Mouse (Mus musculus) inflammation-experienced regulatory T-cells (primary cell): ENCODE results near the gene Tymp. TPM values are rescaled to one million over a fixed set of nuclear protein-coding genes. Genes with fewer than 3 reads are reported as not detected.

Experiments used
- polyA plus RNA-seq, 2 experiments: library from polyadenylated mRNA; unstranded; fragments of 100-300 nt; shearing (Covaris generic); gene quantifications; one replicate each; pipeline ENCODE4 v1.2.1; 2017

Gene Tymp
- 1 to 10 TPM; 1.5 to 1.8 TPM for polyA plus RNA-seq

DNA sequence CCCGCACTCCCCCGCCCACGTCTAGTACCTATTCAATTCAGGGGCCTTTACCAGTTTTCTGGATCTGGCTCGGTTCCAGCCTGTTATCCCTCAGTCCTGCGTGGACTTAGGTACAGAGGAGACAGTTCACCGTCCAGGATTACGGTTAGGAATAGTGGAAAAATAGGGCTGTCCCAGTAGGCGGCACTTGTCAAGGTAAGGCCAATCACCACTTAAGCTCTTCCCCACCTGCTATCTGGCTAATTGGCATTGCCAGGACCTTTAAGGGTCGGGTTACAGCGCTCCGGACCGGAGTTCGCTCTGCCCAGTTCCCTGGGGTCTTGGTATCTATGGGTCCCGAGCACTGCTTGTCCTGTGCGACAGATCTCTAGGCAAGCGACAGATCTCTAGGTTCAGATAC lies at the start of gene Tymp:
Tymp (minus strand) TSS at position 83 of the 400 bp plus-strand sequence.

DNA sequence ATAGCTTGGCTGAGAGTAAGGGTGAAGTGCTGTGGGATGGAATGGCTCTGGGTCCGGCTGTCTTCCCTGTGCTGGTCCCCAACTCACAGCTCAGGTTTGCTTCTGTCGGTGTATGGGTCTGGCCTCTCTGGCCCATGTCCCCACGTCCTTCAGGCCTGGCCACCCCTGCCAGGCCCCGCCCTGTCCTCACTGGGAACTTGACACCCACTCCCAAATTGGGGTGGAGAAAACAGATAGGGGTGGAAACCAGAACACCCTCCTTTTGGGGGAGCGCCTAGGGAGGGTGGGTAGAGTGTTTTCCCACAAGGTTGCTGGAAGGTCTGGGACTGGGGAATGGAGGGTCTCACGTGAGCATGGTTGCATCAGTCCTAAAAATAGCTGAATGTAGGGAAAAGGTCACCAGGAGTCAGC lies 48.9 kb upstream of the Tymp start, which contains the start of gene Cpt1b:
Cpt1b (minus strand) TSS at position 153 of the 411 bp plus-strand sequence.

DNA sequence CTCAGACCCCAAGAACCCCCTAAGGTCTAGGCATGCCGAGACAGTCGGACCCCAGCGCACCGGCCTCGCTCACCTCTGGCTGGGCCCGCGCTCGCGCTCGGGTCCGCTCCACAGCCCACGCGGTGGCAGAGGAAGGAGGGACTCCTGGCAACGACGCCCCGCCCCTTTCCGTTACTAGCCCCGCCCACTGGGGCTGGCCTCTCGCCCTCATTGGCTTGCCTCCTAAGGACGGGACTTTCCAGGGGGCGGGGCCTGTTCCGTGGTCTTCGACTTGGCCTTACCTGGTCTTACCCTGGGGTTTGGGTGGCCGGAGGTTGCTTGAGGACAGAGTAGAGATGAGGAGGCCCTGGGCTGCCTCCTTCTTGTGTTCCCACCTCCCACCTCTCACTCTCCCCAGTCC lies 33.3 kb upstream of the Tymp start, which contains the start of gene Syce3:
Syce3 (minus strand) TSS at position 386 of the 400 bp plus-strand sequence.

DNA sequence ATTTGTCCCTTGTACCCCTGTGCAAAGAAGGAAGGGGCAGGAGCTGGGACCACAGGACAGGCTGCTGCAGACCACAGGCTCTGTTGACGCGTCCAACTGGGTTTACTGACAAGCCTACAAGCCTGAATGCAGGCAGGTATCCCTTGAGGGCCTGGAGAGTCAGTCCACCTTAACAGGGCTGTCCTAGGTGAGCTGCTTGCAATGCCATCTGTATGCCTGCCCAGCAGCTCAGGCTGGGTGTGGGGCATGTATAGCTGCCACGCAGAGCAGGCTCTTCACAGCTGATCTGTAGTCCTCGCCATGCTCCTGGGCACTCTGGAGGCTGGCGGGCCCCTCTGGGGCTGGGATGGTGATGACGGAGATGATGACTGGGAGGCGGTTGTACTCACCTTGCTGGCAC lies 7.8 kb upstream of the Tymp start, which contains the start of gene Klhdc7b:
Klhdc7b (plus strand) TSS at position 301 of the 400 bp plus-strand sequence.

DNA sequence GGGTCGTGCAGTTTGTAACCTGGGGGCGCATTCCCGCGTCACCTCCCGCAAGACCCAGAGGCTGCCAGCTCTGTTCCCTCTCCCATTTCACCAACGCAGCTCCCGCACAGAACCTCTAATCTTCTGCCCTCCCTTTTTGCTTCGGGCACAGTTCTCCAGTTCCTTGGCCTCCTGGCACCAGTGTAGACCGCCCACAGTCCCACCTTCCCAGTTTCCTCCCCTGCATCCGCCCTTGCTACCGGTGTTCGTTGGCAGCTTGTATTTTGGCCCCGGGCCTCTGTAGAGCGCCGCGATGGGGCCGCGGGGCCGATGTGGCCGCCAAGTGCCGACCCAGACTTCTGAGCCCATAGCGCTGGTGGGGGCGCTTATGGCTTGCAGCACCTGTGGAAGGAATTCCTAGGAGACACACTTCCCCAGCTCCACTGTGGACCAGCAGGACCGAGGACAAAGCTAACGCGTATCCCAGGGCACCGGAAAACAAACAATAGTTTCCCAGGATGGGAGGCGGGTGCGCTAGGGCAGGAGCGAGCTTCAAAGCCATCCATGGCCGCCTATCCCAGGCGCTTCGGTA lies 2.1 kb upstream of the Tymp start, which contains the start of gene Odf3b:
Odf3b (minus strand) TSS at position 452 of the 571 bp plus-strand sequence.

DNA sequence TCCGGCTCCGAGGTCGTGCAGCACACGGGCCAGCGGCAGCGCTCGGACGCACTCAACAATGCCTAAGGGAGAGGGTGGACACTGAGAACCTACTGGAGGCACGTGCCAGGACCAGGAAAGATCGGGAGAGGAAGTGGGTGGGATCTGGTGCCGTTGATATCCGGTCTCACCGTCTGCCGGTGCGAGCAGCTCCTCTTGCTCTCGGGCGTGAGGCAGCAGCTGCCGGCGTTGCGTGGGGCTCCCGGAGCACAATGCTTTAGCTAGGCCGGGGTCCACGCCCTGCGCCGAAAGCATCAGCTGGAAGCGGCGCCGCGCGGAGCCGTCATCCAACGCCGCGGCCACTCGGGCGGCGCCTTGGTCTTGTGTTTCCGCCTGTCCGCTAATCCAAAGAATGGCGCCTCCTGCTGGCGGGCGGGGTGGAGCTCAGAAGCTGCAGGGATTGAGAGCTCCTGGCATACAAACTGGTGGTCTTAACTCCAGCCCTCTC lies 3.0 kb downstream of the Tymp start, which contains the start of gene Sco2:
Sco2 (minus strand) TSS at position 85 of the 487 bp plus-strand sequence.

DNA sequence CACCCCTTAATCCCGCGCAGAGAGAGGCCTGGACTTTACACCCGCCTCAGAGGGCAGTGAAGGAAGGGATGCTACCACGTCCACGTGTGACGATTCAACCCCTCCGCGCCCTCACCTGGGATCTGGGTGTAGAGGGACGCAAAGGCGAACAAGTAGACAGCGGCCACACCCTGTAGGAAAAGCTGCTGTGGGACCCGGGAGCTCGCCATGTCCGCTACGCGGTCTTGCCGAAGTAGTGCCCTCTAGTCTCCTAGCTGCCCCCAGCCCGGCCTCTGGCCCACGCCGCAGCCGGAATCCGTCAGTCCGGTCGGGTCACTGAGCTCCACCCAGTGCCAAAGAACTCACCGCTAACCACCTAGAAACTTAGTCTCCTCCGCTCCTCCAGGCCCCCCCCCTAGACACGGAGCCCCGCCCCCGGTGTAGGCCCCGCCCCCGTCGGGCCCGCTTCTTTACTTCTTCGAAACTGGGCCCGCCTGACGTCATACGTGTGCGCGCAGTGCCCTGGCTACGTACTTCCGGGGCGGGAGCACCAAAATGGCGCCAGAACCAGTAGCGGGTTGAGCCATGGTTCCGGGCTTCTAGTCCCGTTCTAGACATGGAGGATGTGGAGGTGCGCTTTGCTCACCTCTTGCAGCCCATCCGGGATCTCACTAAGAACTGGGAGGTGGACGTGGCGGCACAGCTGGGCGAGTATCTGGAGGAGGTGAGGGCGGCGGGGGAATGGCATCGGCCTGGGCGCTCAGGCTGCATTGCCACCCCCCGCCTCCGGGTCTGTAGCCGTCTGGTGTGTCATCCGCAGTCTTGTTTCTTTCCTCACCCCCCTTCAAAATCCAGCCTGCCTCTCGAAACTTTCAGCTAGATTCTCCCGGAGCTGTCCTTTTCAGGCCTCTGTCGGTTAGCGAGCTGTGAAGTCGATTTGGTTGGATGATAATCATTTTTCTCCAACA lies 21.3 kb downstream of the Tymp start, which contains the start of the genes Lmf2 and Ncaph2:
Lmf2 (minus strand) TSS at position 419 of the 947 bp plus-strand sequence.
Ncaph2 (plus strand) TSS at position 479 of the 947 bp plus-strand sequence.

DNA sequence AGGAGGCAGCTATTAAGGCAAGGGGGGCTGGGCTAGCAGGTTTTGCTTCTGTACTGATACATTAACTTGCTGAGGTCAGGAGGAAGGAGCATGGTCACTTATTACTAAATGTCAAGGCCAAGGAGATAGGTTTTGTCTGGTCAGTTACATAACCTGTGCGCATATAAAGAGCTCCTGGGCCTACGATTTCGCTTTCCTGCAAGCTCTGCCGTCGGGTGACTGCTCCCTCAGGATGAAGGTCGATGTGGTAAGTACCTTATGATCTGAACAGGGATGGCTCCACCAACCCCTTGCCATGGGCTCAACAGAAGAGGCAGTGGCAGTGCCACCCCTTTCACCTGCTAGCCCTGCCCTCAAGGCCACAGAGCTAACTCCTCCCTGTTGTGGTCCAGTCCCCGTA lies 42.6 kb downstream of the Tymp start, which contains the start of gene Miox:
Miox (plus strand) TSS at position 128 of the 400 bp plus-strand sequence.

DNA sequence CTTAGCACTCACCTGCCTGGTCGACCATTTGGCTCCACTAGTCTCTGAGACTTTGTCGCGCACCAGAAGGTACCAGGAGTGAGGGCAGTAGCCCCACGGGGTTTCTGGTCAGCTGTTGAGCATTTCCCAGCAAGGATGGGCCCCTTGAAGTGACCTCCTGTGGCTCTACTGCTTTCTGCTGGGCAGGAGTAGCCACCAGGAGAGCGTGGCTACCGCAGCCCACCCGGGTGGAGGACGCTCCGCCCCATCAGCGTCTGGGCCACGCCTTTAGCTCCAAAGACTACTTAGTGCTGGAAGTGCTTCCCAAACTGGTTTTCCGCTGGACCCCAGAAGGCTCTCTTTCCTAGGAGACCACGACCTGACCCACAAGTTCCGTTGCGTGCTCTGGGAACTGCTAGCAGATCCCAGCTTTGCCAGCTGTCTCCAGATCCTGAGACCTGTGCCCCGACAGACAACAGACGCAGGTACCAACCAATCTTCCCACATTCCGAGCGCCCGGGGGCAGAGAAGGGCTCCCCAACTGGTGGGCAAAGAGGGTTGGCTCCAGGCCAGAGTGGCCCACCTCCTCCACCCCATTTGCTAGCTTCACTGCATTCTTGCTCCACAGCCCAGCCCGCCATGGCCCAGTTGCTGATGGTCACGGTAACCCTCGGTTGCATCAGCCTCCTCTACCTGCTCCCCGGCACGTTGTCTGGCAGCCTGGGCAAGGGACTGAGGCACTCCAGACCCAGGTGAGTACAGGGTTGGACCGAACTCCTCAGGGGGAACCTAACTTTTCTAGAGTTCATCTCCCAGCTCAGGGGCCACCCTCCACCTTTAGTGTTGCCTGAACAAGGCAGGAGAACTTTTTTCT lies 53.9 kb downstream of the Tymp start, which contains the start of gene Adm2:
Adm2 (plus strand) TSS at position 51 of the 853 bp plus-strand sequence.

Other genes starting within 250 kb of the Tymp start
- gene Hdac10, start 248.3 kb downstream of the Tymp start, polyA plus RNA-seq, result 10 to 100 TPM; 55.7 to 63.3 TPM
- gene Mapk12, start 236.3 kb downstream of the Tymp start, polyA plus RNA-seq, result 10 to 100 TPM in 1 of 2 experiments, 1 to 10 TPM in 1; 8.4 to 18.8 TPM
- gene Mapk11, start 227.4 kb downstream of the Tymp start, polyA plus RNA-seq, result 100 to 1,000 TPM in 1 of 2 experiments, 10 to 100 TPM in 1; 50.7 to 111 TPM
- 1 to 10 TPM; 2.3 to 6.2 TPM for gene Plxnb2, start 196.3 kb downstream of the Tymp start, polyA plus RNA-seq
- 10 to 100 TPM; 36.9 to 42.4 TPM for gene Dennd6b, start 180.5 kb downstream of the Tymp start, polyA plus RNA-seq
- 10 to 100 TPM; 19.8 to 22.8 TPM for gene Ppp6r2, start 165.5 kb downstream of the Tymp start, polyA plus RNA-seq
- gene Sbf1, start 61.7 kb downstream of the Tymp start, polyA plus RNA-seq, result 100 to 1,000 TPM; 183 to 186 TPM
- not detected for gene Adm2, start 54.3 kb downstream of the Tymp start, polyA plus RNA-seq
- gene Miox, start 42.6 kb downstream of the Tymp start, polyA plus RNA-seq, result not detected
- 10 to 100 TPM; 57.0 to 69.5 TPM for gene Lmf2, start 21.4 kb downstream of the Tymp start, polyA plus RNA-seq
- gene Ncaph2, start 21.3 kb downstream of the Tymp start, polyA plus RNA-seq, result 100 to 1,000 TPM; 139 to 146 TPM
- 10 to 100 TPM in 1 of 2 experiments, 1 to 10 TPM in 1; 7.7 to 19.2 TPM for gene Sco2, start 3.2 kb downstream of the Tymp start, polyA plus RNA-seq
- 1 to 10 TPM in 1 of 2 experiments, under 1 TPM in 1; 0.71 to 1.4 TPM for gene Odf3b, start 2.2 kb upstream of the Tymp start, polyA plus RNA-seq
- gene Klhdc7b, start 7.9 kb upstream of the Tymp start, polyA plus RNA-seq, result under 1 TPM; 0.13 to 0.83 TPM
- under 1 TPM in 1 of 2 experiments, not detected in 1; 0.62 TPM for gene Syce3, start 33.5 kb upstream of the Tymp start, polyA plus RNA-seq
- 1 to 10 TPM in 1 of 2 experiments, under 1 TPM in 1; 0.64 to 1.6 TPM for gene Cpt1b, start 48.8 kb upstream of the Tymp start, polyA plus RNA-seq
- gene C730034F03Rik, start 52.5 kb upstream of the Tymp start, polyA plus RNA-seq, result 1 to 10 TPM; 3.3 to 6.9 TPM
- gene Gm44502, start 52.7 kb upstream of the Tymp start, polyA plus RNA-seq, result not detected
- 100 to 1,000 TPM; 103 to 119 TPM for gene Chkb, start 52.9 kb upstream of the Tymp start, polyA plus RNA-seq
- gene Mapk8ip2, start 76.9 kb upstream of the Tymp start, polyA plus RNA-seq, result under 1 TPM; 0.27 to 0.86 TPM
- 10 to 100 TPM; 19.2 to 22.1 TPM for gene Arsa, start 100.4 kb upstream of the Tymp start, polyA plus RNA-seq
- under 1 TPM; 0.06 to 0.13 TPM for gene Shank3, start 122.6 kb upstream of the Tymp start, polyA plus RNA-seq
- not detected for gene Acr, start 191.3 kb upstream of the Tymp start, polyA plus RNA-seq
- 1 to 10 TPM; 1.1 to 2.5 TPM for gene Rabl2, start 214.9 kb upstream of the Tymp start, polyA plus RNA-seq